Mouse (Mus musculus) lung, adult 18-20 months (tissue): ENCODE measurements around the gene Trpv2.
"Not testable (repeated sequence)": the region's sequence is repeated elsewhere in the genome, so short reads cannot be mapped to it uniquely, and the experiment has no call there.

Source experiments
- DNase-seq, 2 experiments: peaks; one replicate each; pipeline ENCODE4 v3.0.0; 2022; ENCODE audit warnings: mixed read lengths in 2 of 2

The Trpv2 gene

GRCm38 (mm10) chr11:62649803-62650202 lies 75.5 kb downstream of the Trpv2 start:
- DNase-seq: not testable (repeated sequence)
